Mouse (Mus musculus): ENCODE results near the gene Dis3.

DNA sequence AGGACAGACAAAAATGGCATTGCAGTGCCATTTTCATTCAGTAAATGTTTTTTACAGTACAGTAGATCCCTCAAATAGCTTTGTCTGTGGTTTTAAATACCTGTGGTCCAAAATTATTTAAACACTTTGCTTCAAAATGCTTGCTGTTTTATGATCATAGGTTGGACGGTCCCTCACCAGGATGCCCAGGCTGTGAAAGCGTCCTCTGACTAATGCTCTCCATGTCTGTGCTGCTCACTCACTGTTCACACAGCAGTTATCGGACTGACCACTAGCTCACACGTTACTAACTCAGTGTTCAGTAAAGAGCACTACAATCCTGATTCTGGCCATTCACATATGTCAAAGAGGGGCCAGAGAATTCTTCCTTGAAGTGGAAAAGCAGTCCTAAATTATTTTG lies 28.4 kb downstream of the Dis3 start:
- TF ChIP-seq EP300 (IDR thresholded peaks at IDR 0.05; ENCODE audit: low read depth) (no peak), CTCF (IDR thresholded peaks at IDR 0.05; ENCODE audit: low read depth) (no peak)
